In the genomic region with DNA sequence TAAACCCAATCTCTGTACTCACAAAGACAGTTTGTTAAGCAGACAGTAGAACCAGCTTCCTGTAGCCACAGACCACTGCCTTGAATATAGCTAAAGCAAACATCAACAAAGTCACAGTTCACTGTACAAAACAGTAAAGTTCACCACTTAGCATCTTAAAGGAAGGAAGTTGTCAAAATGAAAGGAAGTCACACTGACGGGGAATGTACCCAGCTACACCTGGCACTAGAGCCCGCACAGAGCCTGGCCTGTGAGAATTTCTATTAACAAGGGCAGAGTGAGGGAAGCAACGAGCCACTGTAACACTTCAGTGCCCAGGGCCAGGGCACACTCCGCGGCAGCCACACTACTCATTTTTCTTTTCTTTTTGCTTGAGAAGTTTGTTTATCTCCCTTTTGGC, we compare ENCODE assay signal across 12 mouse cellular contexts. TPM values are rescaled to one million over a fixed set of nuclear protein-coding genes. Genes with fewer than 3 reads are reported as not detected.
DNase-seq lines count a peak whose midpoint lies in the region; ATAC-seq and TF ChIP-seq lines count a peak whose summit lies in the region.
"Had no signal": no experiment of that assay in that cellular context is flagged by ENCODE, and none has a peak within 500 bp of the region (broad histone marks: within the 10 kb centered on the region; RNA-seq: fewer than 3 reads in every experiment).

No protein-coding gene starts in this region.

- peaks cover 55% of the 10 kb centered on the region for H3K36me3 ChIP-seq in heart, embryonic 15.5 days
- peaks cover 59% of the 10 kb centered on the region for H3K36me3 ChIP-seq in liver, postnatal 0 days (replicated peaks; ENCODE audit: insufficient read depth, low read length)
- peaks cover 12% of the 10 kb centered on the region for H3K36me3 ChIP-seq in stomach, postnatal 0 days (ENCODE audit: control insufficient read depth, insufficient read depth, low read length)

- no peak overlapping the region for H3K4me3 ChIP-seq in heart, embryonic 15.5 days
- no peak overlapping the region for H3K4me3 ChIP-seq in liver, postnatal 0 days (ENCODE audit: low read depth, low read length)
- no peak overlapping the region for H3K4me3 ChIP-seq in stomach, postnatal 0 days (ENCODE audit: low read depth, low read length)
- H3K4me3 ChIP-seq in left cerebral cortex, adult 2 months = no peak overlapping the region
- H3K4me3 ChIP-seq: erythroblast, embryonic 14.5 days had no signal

- no peak for TF ChIP-seq CTCF in liver, postnatal 0 days (IDR thresholded peaks at IDR 0.05; ENCODE audit: low read depth)
- TF ChIP-seq CTCF in stomach, postnatal 0 days (IDR thresholded peaks at IDR 0.05; ENCODE audit: low read depth) = no peak
- TF ChIP-seq CTCF in left cerebral cortex, adult 2 months (IDR thresholded peaks at IDR 0.05) = no peak

- WGBS in heart, embryonic 15.5 days = 71% methylated on average over 5 of the region's 5 CpGs
- 57% methylated on average over 5 of the region's 5 CpGs for WGBS in liver, postnatal 0 days (ENCODE audit: insufficient replicate concordance)
- 69% methylated on average over 5 of the region's 5 CpGs for WGBS in stomach, postnatal 0 days

- H3K4me1 ChIP-seq in heart, embryonic 15.5 days (replicated peaks) = peaks cover 4% of the 10 kb centered on the region
- H3K4me1 ChIP-seq in liver, postnatal 0 days (ENCODE audit: insufficient read depth) = peaks cover 26% of the 10 kb centered on the region; the same call in 1 of the 2 replicates
- H3K4me1 ChIP-seq in stomach, postnatal 0 days (replicated peaks; ENCODE audit: control insufficient read depth, insufficient read depth) = peaks cover 2% of the 10 kb centered on the region; the same call in 1 of the 2 replicates

- no peak for DNase-seq in heart, postnatal 25 days (ENCODE audit: low spot score)
- DNase-seq in liver, postnatal 0 days = peak; percentile 14
- DNase-seq in stomach, postnatal 0 days (ENCODE audit: low spot score) = no peak
- DNase-seq in left cerebral cortex, adult 2 months (ENCODE audit: extremely low spot score in 1 of 2, low spot score in 2 of 2) = no peak
- DNase-seq in yolk sac, embryonic 10.5 days (ENCODE audit: low spot score) = no peak
- no peak for DNase-seq in right cerebral cortex, postnatal 14 days
- DNase-seq: cerebellum, postnatal 10 days; gastrocnemius, postnatal 36 days had no signal

- intact Hi-C loops in heart, postnatal 25 days (cut with DNase I) = loop anchor here (10.0 kb wide), 1 partner anchor 405 kb away; no protein-coding TSS in a partner anchor
- intact Hi-C loops in left cerebral cortex, adult 2 months (cut with DNase I) = loop anchor here (5.0 kb wide), 2 partner anchors 177 to 412 kb away; a partner anchor contains a TSS

- no peak overlapping the region for H3K9ac ChIP-seq in heart, embryonic 15.5 days
- H3K9ac ChIP-seq in liver, postnatal 0 days (replicated peaks) = no peak overlapping the region
- no peak overlapping the region for H3K9ac ChIP-seq in stomach, postnatal 0 days (ENCODE audit: low read length)

- H3K27ac ChIP-seq in heart, embryonic 15.5 days = 0 out of 2 replicates have a peak overlapping the region, but pooled peaks have one; percentile 20
- peak overlapping the region; percentile 74 for H3K27ac ChIP-seq in liver, postnatal 0 days (ENCODE audit: low read depth)
- H3K27ac ChIP-seq in stomach, postnatal 0 days (replicated peaks) = peak overlapping the region; percentile 40; the same call in 1 of the 2 replicates
- no peak overlapping the region for H3K27ac ChIP-seq in left cerebral cortex, adult 2 months

- H3K4me2 ChIP-seq in heart, embryonic 15.5 days = no peak overlapping the region
- H3K4me2 ChIP-seq in liver, postnatal 0 days (ENCODE audit: low read depth, low read length) = no peak overlapping the region
- H3K4me2 ChIP-seq in stomach, postnatal 0 days (replicated peaks; ENCODE audit: low read depth) = no peak overlapping the region

- TF ChIP-seq EP300 in liver, postnatal 0 days (IDR thresholded peaks at IDR 0.05; ENCODE audit: low read depth) = no peak; the same call in 1 of the 2 replicates
- no peak for TF ChIP-seq EP300 in stomach, postnatal 0 days (optimal IDR thresholded peaks at IDR 0.05)

- no peak for ATAC-seq in heart, embryonic 15.5 days (replicated peaks; ENCODE audit: insufficient number of reproducible peaks, insufficient read depth, low FRiP score, low read depth)
- ATAC-seq in activated CD4-positive, CD25-positive, alpha-beta regulatory T cell, adult 4 months = peak; percentile 74
- no peak for ATAC-seq in liver, postnatal 0 days
- ATAC-seq in stomach, postnatal 0 days (ENCODE audit: low FRiP score, low TSS enrichment) = no peak
- ATAC-seq: hindbrain, embryonic 16.5 days had no signal

- H3K27me3 ChIP-seq in heart, embryonic 15.5 days = no peaks in the 10 kb centered on the region
- no peaks in the 10 kb centered on the region for H3K27me3 ChIP-seq in liver, postnatal 0 days (ENCODE audit: insufficient read depth, low read length)
- H3K27me3 ChIP-seq in stomach, postnatal 0 days (ENCODE audit: control insufficient read depth, insufficient read depth, low read length) = no peaks in the 10 kb centered on the region

- H3K9me3 ChIP-seq in heart, embryonic 15.5 days (replicated peaks) = no peaks in the 10 kb centered on the region
- H3K9me3 ChIP-seq in liver, postnatal 0 days (ENCODE audit: low read length) = no peaks in the 10 kb centered on the region
- no peaks in the 10 kb centered on the region for H3K9me3 ChIP-seq in stomach, postnatal 0 days (ENCODE audit: control insufficient read depth, low read length)

RNA-seq across cellular contexts. Expression of a gene that starts 4.0 kb away (rescaled TPM):
- polyA plus RNA-seq in heart, embryonic 15.5 days (2015; fragmentation: Nextera tagmentation; extraction: Ambion mirVana) = 371 and 431 TPM in 2 replicates
- 100 to 1,000 TPM; 523 to 525 TPM for total RNA-seq in heart, postnatal 25 days (2021)
- polyA plus RNA-seq in activated CD4-positive, CD25-positive, alpha-beta regulatory T cell, adult 4 months (2017; shearing (Covaris generic)) = 1,000 to 10,000 TPM; 1,580 to 2,609 TPM
- polyA plus RNA-seq in liver, postnatal 0 days (2015; fragmentation: Nextera tagmentation; extraction: Ambion mirVana) = 406 and 414 TPM in 2 replicates
- polyA plus RNA-seq in stomach, postnatal 0 days (2015; fragmentation: Nextera tagmentation; extraction: Ambion mirVana) = 610 and 623 TPM in 2 replicates
- total RNA-seq in left cerebral cortex, adult 2 months (2021) = 100 to 1,000 TPM; 344 to 347 TPM

RNA-seq across cellular contexts. Expression of a gene that starts 9.5 kb away (rescaled TPM):
- polyA plus RNA-seq in heart, embryonic 15.5 days (2015; fragmentation: Nextera tagmentation; extraction: Ambion mirVana) = 270 and 363 TPM in 2 replicates
- 10 to 100 TPM; 28.8 to 29.1 TPM for total RNA-seq in heart, postnatal 25 days (2021)
- polyA plus RNA-seq in activated CD4-positive, CD25-positive, alpha-beta regulatory T cell, adult 4 months (2017; shearing (Covaris generic)) = 100 to 1,000 TPM; 451 to 533 TPM
- 299 and 309 TPM in 2 replicates for polyA plus RNA-seq in liver, postnatal 0 days (2015; fragmentation: Nextera tagmentation; extraction: Ambion mirVana)
- 264 and 345 TPM in 2 replicates for polyA plus RNA-seq in stomach, postnatal 0 days (2015; fragmentation: Nextera tagmentation; extraction: Ambion mirVana)
- total RNA-seq in left cerebral cortex, adult 2 months (2021) = 100 to 1,000 TPM; 245 to 246 TPM
